ENCODE assay signal across 9 mouse cellular contexts in genomic region chrX:159708076-159708830, GRCm38 (mm10).
DNase-seq lines count a peak whose midpoint lies in the region; ATAC-seq and TF ChIP-seq lines count a peak whose summit lies in the region.
"Had no signal": no experiment of that assay in that cellular context is flagged by ENCODE, and none has a peak within 500 bp of the region (broad histone marks: within the 10 kb centered on the region; RNA-seq: fewer than 3 reads in every experiment).

No protein-coding gene starts in this region.

- peak; percentile 54 for DNase-seq in lung, embryonic 14.5 days
- DNase-seq in lung, adult 18-20 months: no peak
- DNase-seq in embryo, embryonic 10.5 days (ENCODE audit: low spot score): peak; percentile 23
- DNase-seq in left cerebral cortex, adult 18-20 months (ENCODE audit: low spot score in 2 of 2): no peak
- no peak for DNase-seq in cerebellum, adult 9-10 months
- no peak for DNase-seq in adrenal gland, adult 8-10 months

- H3K9ac ChIP-seq in lung, embryonic 14.5 days: no peak overlapping the region
- H3K9ac ChIP-seq in stomach, embryonic 15.5 days: no peak overlapping the region

- H3K27me3 ChIP-seq in lung, embryonic 14.5 days (ENCODE audit: insufficient read depth, low read length): no peaks in the 10 kb centered on the region
- no peaks in the 10 kb centered on the region for H3K27me3 ChIP-seq in stomach, embryonic 15.5 days (replicated peaks)

- no peak for TF ChIP-seq CTCF in lung, embryonic 14.5 days (IDR thresholded peaks at IDR 0.05; ENCODE audit: low read depth)

- H3K4me2 ChIP-seq in lung, embryonic 14.5 days: no peak overlapping the region
- H3K4me2 ChIP-seq in stomach, embryonic 15.5 days: no peak overlapping the region

- no peaks in the 10 kb centered on the region for H3K9me3 ChIP-seq in lung, embryonic 14.5 days (ENCODE audit: low read depth, low read length)
- H3K9me3 ChIP-seq in stomach, embryonic 15.5 days: no peaks in the 10 kb centered on the region

- 31% methylated on average over 8 of the region's 8 CpGs for WGBS in lung, embryonic 14.5 days
- WGBS in stomach, embryonic 15.5 days: 29% methylated on average over 8 of the region's 8 CpGs

- H3K27ac ChIP-seq in lung, embryonic 14.5 days (ENCODE audit: low read depth): peak overlapping the region; percentile 63
- H3K27ac ChIP-seq in stomach, embryonic 15.5 days: peak overlapping the region; percentile 54; the same call in 1 of the 2 replicates
- H3K27ac ChIP-seq: macrophage had no signal

- H3K4me3 ChIP-seq in lung, embryonic 14.5 days (ENCODE audit: low read depth, low read length): no peak overlapping the region
- H3K4me3 ChIP-seq in stomach, embryonic 15.5 days (replicated peaks): no peak overlapping the region

- peaks cover 3% of the 10 kb centered on the region; the same call in 1 of the 2 replicates for H3K4me1 ChIP-seq in lung, embryonic 14.5 days (ENCODE audit: insufficient read depth)
- H3K4me1 ChIP-seq in stomach, embryonic 15.5 days: no peaks in the 10 kb centered on the region

- H3K36me3 ChIP-seq in lung, embryonic 14.5 days (ENCODE audit: insufficient read depth): no peaks in the 10 kb centered on the region
- no peaks in the 10 kb centered on the region for H3K36me3 ChIP-seq in stomach, embryonic 15.5 days

- ATAC-seq in lung, embryonic 14.5 days (ENCODE audit: insufficient read depth): no peak
- ATAC-seq in inflammation-experienced regulatory T-cells, adult 6 months: peak; percentile 83
- no peak for ATAC-seq in stomach, embryonic 15.5 days (ENCODE audit: insufficient read depth, low FRiP score, low read depth)

Comparison
In these comparisons a context has a peak if more than half of its experiments do, and no peak if none do; other contexts are left out.
1. DNase-seq: peak in lung, embryonic 14.5 days (single experiment) and embryo, embryonic 10.5 days (single experiment); none in lung, adult 18-20 months (0 of 2), left cerebral cortex, adult 18-20 months (0 of 2), cerebellum, adult 9-10 months (single experiment) and adrenal gland, adult 8-10 months (single experiment).